In the genomic region with DNA sequence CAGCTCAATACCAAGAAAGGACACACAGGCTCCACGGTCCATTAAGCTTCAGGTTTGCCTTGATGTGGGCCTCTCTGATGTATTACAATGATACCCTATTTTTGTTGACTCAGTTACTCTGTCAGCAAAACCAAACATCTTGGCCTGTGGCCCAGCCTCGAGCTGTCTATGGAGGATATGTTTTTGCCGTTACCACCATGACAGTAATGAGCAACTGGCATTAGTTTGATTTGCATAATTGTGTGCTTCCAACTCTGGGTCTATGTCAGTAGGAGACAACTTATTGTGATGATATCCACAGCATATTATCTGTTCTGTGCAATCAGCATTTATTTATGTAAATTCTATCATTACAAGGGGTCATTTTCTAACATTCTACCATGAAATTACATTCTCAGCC, we compare ENCODE assay signal across 9 mouse cellular contexts.
"Had no signal": no experiment of that assay in that cellular context is flagged by ENCODE, and none has a peak within 500 bp of the region (broad histone marks: within the 10 kb centered on the region; RNA-seq: fewer than 3 reads in every experiment).

No protein-coding gene starts in this region.

- ATAC-seq: midbrain, embryonic 16.5 days had no signal

- DNase-seq: kidney, adult 9 months; kidney, postnatal 10 days; left cerebral cortex, postnatal 4 days; lung, adult 18-20 months; thymus, postnatal 36 days had no signal

- H3K9me3 ChIP-seq: limb, embryonic 13.5 days; neural tube, embryonic 13.5 days had no signal

- H3K27me3 ChIP-seq: limb, embryonic 13.5 days; neural tube, embryonic 13.5 days had no signal

- H3K4me2 ChIP-seq: limb, embryonic 13.5 days; neural tube, embryonic 13.5 days had no signal

- H3K27ac ChIP-seq: limb, embryonic 13.5 days; liver, embryonic 14.5 days; neural tube, embryonic 13.5 days had no signal

- H3K4me3 ChIP-seq: limb, embryonic 13.5 days; neural tube, embryonic 13.5 days had no signal

- H3K9ac ChIP-seq: limb, embryonic 13.5 days; liver, embryonic 14.5 days; neural tube, embryonic 13.5 days had no signal

- H3K36me3 ChIP-seq: limb, embryonic 13.5 days; neural tube, embryonic 13.5 days had no signal
